Mouse (Mus musculus) adrenal gland, adult 18-20 months (tissue): ENCODE measurements around the gene Ptprb. TPM values are rescaled to one million over a fixed set of nuclear protein-coding genes. Genes with fewer than 3 reads are reported as not detected.

Source experiments
- DNase-seq, 2 experiments: peaks; one replicate each; pipeline ENCODE4 v3.0.0; 2021 to 2022; ENCODE audit warnings: low spot score in 2 of 2
- total RNA-seq, 2 experiments: library from RNA; stranded (reverse); gene quantifications; 1 replicate in 1 of 2; 2 replicates in 1 of 2; pipeline ENCODE4 v1.2.3; 2021

The Ptprb gene
- total RNA-seq, 2 experiments from 2014 or later: 34.6 to 34.8 TPM

DNA sequence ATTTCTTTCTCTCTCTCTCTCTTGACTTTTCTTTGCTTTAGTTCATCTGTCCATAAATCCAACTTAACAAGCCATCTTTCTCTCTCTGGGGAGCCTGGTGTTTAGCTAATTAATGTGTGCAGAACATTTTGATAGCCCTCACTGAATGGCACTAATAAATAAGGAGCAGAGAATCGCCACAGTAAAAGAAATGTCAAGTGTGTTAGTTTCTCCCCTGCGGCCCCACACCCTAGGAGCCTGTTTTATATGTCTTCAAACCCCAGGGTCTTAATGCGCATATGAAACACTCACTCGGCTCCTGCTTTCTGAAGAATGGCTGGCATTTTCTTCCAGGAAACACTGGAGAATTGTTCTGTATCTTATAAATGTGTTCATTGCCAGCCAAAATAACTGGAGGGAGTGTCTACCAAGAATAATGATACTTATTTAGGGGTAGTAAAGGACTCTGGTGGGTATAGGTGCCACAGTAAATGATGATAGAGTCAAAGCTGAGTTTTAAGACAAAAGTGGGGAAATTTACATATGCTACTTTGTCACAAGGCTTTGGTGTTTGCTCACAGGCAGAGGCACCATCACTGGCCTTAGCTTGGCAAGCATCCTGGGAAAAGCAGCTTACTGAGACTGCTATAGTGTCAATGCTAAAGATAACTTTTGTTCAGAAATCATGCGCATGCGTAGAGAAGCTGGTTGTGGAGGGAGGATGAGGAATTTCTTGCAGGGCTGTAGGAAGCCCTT is 95.8 kb downstream of the Ptprb start:
- no peak for DNase-seq

DNA sequence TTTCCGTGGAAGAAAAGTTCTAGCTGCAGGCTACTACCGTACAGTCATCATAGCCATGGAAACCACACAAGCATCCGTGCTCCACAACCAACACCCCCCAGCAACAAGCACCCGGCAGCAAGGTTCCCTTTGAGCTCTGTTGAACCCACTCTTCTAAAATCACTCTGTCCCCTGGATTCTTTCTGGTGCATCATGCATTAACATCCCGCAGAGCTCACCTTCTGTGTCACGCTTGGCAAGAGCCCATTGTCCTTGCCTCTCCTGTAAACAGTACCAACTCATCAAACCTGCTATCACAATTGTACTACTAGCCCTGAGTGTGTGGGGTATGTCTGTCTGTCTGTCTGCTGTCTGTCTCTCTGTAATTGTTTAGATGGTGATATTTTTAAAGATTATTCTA is 98.8 kb downstream of the Ptprb start:
- no peak for DNase-seq

GRCm38 (mm10) chr10:116376853-116377252 is 101.5 kb downstream of the Ptprb start:
- DNase-seq: no peak

GRCm38 (mm10) chr10:116382826-116383685 is 107.7 kb downstream of the Ptprb start:
- DNase-seq: no peak

DNA sequence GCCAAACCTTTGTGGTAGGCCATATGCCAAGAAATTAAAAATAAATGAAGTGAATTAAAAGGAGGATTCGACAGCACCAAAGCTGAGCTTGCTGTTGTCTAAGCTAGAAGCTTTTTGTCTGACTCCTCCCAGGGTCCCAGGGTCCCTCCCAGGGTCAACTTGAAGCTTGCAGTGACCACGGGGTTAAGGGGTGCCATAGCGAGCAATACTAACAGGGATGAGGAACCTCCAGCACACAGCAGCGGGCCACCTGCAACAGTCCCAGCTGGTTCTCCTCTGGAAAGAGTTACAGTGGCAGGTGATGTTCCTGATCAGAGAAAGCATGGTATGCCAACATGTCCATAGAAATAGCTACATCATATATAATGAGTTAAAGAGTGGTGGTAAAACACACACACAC is 109.1 kb downstream of the Ptprb start:
- DNase-seq: no peak

DNA sequence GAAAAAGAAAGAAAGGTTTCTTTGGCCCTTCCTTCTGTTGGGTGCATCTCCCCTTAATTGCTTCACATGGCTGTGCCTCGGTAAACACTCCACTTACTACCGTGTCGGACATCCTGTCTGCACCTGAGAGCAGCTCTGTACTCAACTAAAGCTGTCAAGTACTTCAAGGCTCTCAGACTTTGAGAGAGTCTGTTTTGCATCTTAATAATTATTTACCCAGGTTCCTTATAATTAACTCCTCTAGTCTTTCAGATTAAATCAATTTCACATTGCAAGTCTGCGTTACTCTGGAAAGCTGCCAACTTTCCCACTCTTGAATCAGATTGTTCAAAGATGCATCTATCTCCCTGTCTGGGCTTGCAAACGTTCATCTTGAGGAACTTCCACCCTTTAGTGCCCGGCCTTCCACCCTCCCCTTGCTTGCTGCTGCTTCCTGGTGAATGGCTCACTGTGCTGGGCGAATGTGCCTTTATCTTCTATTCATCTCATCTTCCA is 111.1 kb downstream of the Ptprb start:
- no peak for DNase-seq

GRCm38 (mm10) chr10:116388840-116389239 is 113.5 kb downstream of the Ptprb start:
- DNase-seq: no peak

DNA sequence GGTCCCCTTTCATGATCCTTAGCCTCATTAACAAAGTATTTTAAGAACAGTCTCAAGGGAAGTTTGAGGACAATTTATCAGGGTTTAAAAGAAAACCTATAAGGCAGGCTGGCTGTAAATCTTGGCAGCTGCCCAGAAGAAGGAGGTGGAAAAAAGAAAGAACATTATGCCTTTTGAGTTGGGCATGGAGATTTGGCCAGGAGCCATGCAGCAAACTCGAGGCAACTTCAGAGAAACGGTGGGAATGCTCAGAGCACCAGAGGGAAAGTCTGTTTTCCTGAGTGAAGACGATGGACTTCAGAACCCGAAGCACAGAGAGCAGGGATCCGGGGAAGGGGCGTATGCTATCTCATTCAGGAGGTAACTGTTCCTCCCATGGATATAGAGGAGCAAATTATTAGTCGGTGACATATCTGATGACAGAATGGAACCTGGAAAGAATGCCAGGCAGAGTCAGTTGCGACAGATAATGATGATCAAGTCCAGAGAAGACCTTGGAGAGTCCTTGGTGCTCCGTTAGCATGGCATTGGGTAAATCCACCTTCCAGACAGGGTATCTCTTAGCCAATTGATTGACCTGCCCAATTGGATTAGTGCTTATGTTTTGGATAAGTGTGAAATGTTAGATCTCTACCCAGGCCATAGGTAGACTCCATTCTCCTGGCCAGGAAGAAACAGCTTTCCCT is 118.6 kb downstream of the Ptprb start:
- peak in 1 of 2 experiments; percentile 25 for DNase-seq

DNA sequence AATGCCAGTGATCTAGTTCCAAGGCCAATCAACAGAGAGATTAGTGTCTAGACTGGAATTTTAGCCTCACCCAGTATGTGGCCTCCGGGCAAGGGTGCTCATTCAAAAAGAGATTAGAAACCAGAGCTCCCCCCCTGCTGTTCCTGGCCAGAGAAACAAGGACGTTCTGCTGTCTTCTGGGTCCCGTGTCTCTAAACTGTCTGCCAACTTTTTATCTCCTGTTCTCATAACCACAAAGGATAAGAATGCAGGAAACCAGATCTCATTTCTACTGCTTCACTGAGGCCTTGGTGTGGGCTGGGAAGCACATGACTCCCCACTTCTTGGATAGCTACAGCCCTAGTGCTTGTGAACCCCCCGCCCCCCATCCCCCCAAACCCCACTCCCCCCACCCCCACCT is 119.3 kb downstream of the Ptprb start:
- DNase-seq: peak in 1 of 2 experiments; percentile 25

GRCm38 (mm10) chr10:116396279-116396678 is 121.0 kb downstream of the Ptprb start:
- no peak for DNase-seq

DNA sequence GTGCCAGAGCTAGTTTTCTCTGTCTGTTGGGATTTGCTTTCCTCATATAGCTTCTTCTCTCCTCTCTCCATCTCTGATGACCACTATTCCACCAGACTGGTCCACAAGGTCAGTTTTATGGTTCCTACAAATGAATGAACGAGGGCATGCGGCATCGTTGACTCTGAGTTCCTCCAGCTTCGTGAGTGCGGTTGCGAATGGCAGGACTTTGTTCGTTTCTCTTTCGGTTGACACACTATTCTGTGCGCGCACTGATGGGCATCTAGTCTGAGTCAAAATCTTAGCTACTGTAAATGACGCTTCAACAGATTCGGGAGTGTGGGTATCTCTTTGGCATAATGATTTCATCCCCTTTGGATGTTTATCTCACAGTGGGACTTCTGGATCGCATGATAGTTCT is 121.6 kb downstream of the Ptprb start:
- DNase-seq: no peak

- DNase-seq: no peak
Observed at GRCm38 (mm10) chr10:116397573-116397972, 122.2 kb downstream of the Ptprb start.

DNA sequence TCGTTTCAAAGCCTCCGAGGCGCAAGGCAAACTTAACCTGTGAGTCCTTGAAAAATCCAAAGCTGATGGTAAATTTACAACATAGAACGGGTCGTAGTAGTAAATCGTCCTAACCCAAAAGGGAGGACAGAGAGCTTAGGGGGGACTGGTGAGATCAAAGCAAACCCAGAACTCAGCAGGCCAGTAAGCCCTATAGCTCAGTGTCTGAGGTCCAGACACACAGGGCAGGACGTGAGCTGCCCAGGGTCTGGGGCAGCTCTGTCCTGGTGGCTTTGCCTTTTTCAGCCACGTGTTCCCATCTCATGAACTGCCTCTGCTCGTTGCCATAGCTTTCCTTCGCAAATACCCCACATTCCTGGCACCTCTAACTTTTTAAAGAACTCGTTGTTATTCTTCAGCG is 122.7 kb downstream of the Ptprb start:
- no peak for DNase-seq

GRCm38 (mm10) chr10:116402742-116403425 is 127.6 kb downstream of the Ptprb start:
- DNase-seq: no peak

DNA sequence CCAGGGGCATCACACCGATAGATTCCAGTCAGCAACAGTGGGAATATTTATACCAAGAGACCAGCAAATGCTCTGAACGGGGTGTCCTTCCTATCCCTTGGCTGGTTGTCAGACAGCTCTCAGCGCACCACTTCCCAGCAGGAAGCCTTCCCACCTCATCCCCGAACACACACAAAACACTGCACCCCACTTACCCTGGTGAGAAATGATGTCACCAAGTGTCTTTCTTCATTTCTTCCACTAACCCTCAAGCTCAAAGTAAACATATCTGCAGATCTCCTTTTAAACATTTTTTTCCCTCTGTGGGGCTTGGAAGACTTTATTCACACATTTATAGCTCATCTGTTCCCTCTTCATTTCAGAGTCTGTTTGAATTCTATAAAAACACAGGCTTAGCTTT is 128.4 kb downstream of the Ptprb start:
- no peak for DNase-seq

DNA sequence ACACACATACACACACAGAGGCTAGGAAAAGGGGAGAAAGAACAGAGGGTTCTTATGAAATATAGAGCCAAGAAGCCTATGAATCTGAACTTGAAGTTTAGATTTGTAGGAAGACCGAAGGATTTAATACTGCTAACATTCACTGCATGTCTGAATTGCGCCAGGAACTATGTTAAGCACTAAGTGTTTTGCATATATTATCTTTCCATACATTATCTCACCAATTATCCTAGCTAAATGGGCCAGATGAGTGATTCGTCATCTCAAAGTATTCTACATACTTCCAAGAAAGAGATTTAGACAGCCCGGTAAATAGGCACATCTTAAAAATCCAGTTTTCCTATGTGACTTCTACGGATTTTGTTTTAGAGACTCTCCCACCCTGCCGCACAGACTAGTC is 129.7 kb downstream of the Ptprb start:
- DNase-seq: no peak

DNA sequence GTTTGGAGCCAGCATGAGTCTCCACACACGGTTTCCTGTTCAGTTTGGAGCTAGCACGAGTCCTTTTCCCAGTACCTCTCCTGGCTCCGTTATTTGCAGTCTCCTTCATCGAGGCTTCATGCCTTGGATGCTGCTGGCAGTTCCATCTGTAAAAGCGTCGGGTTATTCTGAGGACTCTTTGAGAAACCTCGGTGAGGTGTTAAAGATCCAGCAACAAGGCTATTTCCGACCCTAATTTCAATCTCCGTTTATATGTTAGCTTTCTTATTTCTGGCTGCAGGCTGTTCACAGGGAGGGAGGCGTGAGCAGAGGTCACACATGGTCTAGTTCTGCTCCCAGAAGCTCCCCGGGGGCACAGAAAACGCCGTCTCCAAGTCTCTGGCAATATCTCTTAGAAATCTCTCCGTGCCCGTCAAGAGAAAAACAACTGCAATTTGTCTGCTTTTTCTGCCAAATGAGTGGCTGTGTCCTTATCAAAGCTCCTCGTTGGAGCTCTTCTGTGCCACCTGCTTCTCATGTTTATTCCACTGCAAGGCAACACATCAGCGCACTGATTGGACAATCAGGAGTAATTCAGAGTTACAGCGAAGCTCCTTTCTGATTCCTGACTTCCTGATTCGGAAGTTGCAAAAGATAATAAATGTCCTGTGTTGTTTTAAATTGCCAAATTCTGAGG is 132.5 kb downstream of the Ptprb start:
- no peak for DNase-seq

DNA sequence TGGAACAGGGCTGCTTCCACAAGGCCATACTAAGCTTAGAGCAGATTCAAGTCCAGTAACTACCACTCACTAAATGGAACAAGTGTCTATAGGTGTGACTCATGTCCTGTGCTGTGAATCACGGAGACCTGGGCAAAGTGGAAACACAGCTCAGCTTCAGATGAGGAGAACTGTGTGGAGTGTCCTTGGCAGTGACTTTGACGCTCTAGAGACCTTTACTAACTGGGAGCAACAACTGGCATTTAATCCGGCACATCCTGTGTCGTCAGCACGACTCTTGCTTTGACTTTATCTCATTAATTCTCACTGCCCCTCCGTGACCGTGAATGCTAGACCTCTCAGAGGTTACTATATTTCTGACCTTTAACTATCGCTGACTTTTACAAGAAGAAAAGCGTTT is 135.5 kb downstream of the Ptprb start:
- peak in 1 of 2 experiments; percentile 14 for DNase-seq

- no peak for DNase-seq
Observed at GRCm38 (mm10) chr10:116416142-116416541, 140.8 kb downstream of the Ptprb start.

GRCm38 (mm10) chr10:116416726-116417125 is 141.4 kb downstream of the Ptprb start:
- peak in 1 of 2 experiments; percentile 38 for DNase-seq
